Mouse (Mus musculus): ENCODE data around the gene Gstp2. TPM values are rescaled to one million over a fixed set of nuclear protein-coding genes. Genes with fewer than 3 reads are reported as not detected.

Gene Gstp2
- polyA plus RNA-seq, 1 experiment from 2014 or later = 1.4 TPM

DNA sequence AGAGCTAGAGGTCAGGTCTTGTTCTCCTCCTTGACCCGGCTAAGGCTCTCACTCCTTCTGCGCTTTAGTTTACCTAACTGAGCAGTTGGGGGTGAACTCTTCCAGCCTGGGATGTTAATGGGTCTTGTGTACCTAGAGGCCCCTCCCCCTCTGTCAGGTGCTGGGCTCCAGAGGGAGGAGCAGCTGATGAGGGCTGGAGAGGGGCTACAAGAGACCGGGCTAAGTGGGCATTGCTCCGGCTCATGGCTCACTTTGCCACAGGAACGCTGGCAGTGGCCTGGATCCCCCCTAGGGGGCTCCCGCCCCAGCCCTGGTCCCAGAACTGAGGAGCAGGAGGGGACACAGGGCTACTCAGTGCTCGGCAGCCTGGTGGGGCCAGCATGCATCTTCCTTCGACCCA lies 38.0 kb upstream of the Gstp2 start:
- WGBS = 30% methylated on average over 8 of the region's 8 CpGs
- 0 out of 2 replicates have a peak, but pooled peaks cover 7% of the 10 kb centered on the region for H3K27me3 ChIP-seq
- no peaks in the 10 kb centered on the region for H3K36me3 ChIP-seq
- H3K4me1 ChIP-seq = no peaks in the 10 kb centered on the region
- no peak overlapping the region for H3K4me2 ChIP-seq
- H3K9ac ChIP-seq = no peak overlapping the region
- no peak overlapping the region for H3K27ac ChIP-seq
- no peak for ATAC-seq (ENCODE audit: insufficient number of reproducible peaks, low FRiP score, low TSS enrichment, low read depth)
- no peak overlapping the region for H3K4me3 ChIP-seq
- no peaks in the 10 kb centered on the region for H3K9me3 ChIP-seq

DNA sequence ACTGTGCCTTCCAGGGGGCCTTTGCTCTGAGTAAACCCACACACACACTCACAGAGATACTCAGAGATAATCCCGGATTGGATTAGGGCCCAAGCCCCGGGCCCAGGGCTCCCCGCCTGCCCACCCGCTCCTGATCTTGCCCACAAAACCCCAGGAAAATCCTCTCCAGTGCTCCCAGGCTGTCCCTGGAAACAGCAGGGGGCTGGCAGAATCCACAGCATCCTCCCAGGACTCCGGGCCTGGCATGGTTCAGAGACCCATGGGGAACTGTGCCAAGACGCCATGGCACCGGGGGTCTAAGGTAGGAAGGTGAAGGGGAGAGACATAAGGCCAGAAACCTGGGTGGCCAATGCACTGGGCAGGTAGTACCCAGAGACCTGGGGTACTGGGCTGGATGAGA lies 37.5 kb upstream of the Gstp2 start:
- H3K27me3 ChIP-seq = 0 out of 2 replicates have a peak, but pooled peaks cover 7% of the 10 kb centered on the region
- 84% methylated on average over 7 of the region's 7 CpGs for WGBS
- no peaks in the 10 kb centered on the region for H3K9me3 ChIP-seq
- no peaks in the 10 kb centered on the region for H3K4me1 ChIP-seq
- no peak overlapping the region for H3K27ac ChIP-seq
- no peaks in the 10 kb centered on the region for H3K36me3 ChIP-seq
- H3K4me3 ChIP-seq = no peak overlapping the region
- no peak overlapping the region for H3K9ac ChIP-seq
- no peak overlapping the region for H3K4me2 ChIP-seq
- no peak for ATAC-seq (ENCODE audit: insufficient number of reproducible peaks, low FRiP score, low TSS enrichment, low read depth)

DNA sequence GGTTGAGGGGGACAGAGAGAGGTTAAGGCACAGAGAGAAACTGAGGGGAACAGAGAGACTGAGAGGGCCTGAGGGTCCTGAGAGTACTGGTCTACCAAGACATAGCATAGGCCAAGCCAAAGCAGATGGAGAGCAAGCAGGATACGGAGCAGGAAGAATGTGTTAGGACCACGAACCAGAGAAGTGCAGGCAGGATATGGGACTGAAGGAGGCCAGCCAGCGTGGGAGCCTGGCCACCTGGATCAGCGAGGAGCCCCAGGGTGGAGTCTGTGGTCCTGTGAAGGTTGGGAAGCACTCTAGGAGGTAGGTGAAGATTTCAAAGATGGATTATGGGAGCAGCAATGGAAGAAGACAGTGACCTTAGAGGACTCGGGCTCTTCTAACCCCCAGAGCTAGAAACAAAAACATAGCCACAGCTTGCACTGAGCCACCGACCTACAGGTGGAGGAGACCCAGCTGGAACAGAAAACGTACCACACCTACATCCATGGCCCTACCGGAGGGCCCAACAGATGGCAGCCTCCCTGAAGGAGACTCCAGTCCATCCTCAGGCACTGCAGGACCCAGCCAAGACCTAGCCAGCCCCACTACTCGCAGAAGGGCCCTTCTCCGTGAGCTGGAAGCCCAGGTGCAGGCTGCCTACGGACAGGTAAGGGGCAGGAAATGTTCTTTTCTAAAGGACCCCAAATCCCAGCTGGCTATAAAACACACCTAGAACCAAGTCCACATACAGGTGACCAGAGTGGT lies 36.6 kb upstream of the Gstp2 start:
- Histone ChIP-seq H3K4me3 (no peak overlapping the region), H3K9ac (no peak overlapping the region), H3K27me3 (0 out of 2 replicates have a peak, but pooled peaks cover 7% of the 10 kb centered on the region), H3K4me2 (no peak overlapping the region), H3K27ac (no peak overlapping the region), H3K4me1 (no peaks in the 10 kb centered on the region), H3K9me3 (no peaks in the 10 kb centered on the region), H3K36me3 (no peaks in the 10 kb centered on the region)
- WGBS = 80% methylated on average over 11 of the region's 11 CpGs
- ATAC-seq (ENCODE audit: insufficient number of reproducible peaks, low FRiP score, low TSS enrichment, low read depth) = no peak

DNA sequence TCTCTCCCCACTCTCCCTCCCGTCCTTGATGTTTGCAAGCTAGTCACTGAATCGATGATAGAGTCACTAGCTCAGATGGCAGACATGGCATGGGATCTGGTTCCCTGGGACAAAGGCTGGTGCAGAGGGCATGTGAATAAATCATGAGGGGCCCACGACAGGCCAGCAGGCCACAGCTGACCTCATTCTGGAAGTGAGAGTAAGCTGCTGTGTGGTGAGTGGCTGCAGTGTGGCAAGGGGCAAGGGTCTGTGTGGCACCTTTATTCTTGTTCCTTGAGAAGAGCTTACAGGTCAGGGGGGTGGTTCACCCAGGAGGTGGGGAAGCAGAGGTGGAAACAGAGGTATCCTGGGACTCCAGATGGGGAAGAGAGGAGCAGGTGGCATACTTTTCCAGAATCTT lies 35.6 kb upstream of the Gstp2 start, which contains the start of gene Cabp2:
Gene Cabp2, plus strand, starts transcription at position 185 of the 400 bp plus-strand sequence.
- WGBS = 65% methylated on average over 3 of the region's 3 CpGs
- Histone ChIP-seq H3K4me2 (no peak within 1 kb of the TSS), H3K9me3 (no peaks in the 10 kb centered on the region), H3K9ac (no peak within 1 kb of the TSS), H3K4me3 (no peak within 1 kb of the TSS), H3K27me3 (0 out of 2 replicates have a peak, but pooled peaks cover 7% of the 10 kb centered on the region), H3K4me1 (no peaks in the 10 kb centered on the region), H3K36me3 (no peaks in the 10 kb centered on the region), H3K27ac (no peak within 1 kb of the TSS)
- ATAC-seq (ENCODE audit: insufficient number of reproducible peaks, low FRiP score, low TSS enrichment, low read depth) = no peak

DNA sequence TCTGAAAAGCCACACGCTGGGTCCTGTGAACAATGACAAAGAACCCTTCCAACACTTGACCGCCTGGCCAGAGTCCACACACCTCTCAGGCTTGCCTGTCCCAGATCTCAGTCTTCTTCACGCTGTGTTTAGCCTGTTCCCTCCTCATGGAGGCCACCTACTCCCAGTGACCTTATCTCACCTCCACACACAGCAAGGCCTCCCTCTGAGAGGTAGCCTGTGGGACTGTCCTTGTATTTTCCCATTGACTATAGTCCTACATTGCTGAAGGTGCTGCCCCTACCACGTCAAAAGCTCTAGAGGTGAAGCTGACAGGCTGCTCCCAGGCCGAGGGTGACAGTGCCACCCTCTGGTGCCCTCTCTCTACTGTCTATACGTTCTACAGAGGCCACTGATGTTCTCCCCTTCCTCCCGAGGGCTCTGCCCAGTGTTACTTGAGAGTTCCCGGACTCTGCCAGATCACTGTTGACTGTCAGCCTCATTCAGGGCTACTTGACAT lies 34.7 kb upstream of the Gstp2 start:
- Histone ChIP-seq H3K36me3 (no peaks in the 10 kb centered on the region), H3K27ac (no peak overlapping the region), H3K4me2 (no peak overlapping the region), H3K4me1 (no peaks in the 10 kb centered on the region), H3K9me3 (no peaks in the 10 kb centered on the region), H3K4me3 (no peak overlapping the region), H3K9ac (no peak overlapping the region), H3K27me3 (0 out of 2 replicates have a peak, but pooled peaks cover 7% of the 10 kb centered on the region)
- 61% methylated on average over 8 of the region's 8 CpGs for WGBS
- ATAC-seq (ENCODE audit: insufficient number of reproducible peaks, low FRiP score, low TSS enrichment, low read depth) = no peak

DNA sequence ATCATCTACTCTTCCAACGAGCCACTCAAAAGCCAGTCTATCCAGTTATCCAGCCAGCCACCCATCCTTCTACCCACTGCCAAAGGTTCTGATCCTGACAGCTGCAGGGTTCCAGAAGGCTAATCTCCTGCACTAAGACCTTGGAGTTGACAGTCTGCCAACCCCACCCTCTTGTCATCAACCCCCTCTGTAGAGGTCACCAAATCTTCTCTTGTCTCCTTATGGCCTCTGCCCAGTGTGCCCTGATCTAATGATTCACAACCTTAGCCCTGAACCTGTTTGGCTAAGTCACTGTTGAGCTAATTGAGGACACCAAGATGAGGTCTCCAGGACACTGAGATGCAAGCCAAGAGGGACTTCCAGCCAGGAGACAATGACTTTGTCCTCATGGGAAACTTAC lies 33.8 kb upstream of the Gstp2 start:
- Histone ChIP-seq H3K4me1 (no peaks in the 10 kb centered on the region), H3K36me3 (no peaks in the 10 kb centered on the region)
- 82% methylated on average over 1 of the region's 1 CpGs for WGBS

DNA sequence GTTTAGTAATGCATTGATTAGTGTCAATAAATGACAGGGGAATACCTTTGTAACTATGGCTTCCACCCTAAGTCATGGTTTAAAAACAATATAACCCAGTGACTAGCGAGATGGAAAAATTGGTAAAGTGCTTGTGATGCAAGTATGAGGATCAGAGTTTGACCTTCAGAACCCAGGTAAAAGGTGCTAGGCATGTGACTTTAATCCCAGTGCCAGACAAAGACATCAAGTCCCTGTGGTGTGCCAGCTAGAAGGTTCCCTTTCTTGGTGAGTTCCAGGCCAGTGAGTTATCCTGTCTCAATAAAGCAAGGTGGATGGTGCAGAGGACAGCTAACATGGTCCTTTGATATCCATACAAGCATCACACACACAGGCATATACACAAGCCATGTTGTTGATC lies 29.7 kb upstream of the Gstp2 start:
- 88% methylated on average over 1 of the region's 1 CpGs for WGBS
- no peak for ATAC-seq (ENCODE audit: insufficient number of reproducible peaks, low FRiP score, low TSS enrichment, low read depth)

More for the DNA sequence above, 33.8 kb upstream of the Gstp2 start:
- ATAC-seq (ENCODE audit: insufficient number of reproducible peaks, low FRiP score, low TSS enrichment, low read depth) = no peak
- Histone ChIP-seq H3K9me3 (no peaks in the 10 kb centered on the region), H3K9ac (no peak overlapping the region), H3K27me3 (0 out of 2 replicates have a peak, but pooled peaks cover 7% of the 10 kb centered on the region), H3K4me2 (no peak overlapping the region), H3K27ac (no peak overlapping the region), H3K4me3 (no peak overlapping the region)

DNA sequence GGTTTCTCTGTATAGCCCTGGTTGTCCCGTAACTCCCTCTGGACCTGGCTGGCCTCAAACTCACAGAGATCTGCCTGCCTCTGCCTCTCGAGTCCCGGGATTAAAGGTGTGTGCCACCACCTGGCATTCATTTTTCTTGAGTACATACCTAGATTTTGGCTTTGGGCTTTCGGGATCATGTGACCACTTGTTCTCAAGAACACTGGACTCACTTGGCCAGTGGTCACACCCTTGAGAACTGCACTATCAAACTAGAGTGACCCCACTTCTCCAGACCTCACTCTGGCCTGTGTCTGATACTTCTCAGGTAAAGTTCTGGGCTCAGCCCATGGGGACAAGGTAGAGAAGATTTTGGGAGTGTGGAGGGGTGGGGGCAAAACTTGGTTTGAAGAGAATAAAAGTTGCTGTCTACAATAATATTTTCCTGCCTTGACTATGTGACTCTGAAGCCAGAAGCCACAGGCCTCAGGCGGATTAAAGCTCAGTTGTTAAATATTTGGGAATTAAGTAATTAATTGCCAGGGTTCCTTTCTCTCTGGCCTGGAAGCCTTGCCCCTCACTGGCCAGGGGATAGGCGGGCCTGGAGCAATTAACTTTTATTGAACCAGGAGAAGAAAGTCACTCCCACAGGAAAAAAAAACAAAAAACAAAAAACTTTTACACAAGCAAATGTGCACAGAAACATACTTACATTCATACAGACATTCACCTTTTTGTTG lies 27.0 kb upstream of the Gstp2 start:
- H3K27me3 ChIP-seq = no peaks in the 10 kb centered on the region
- no peak overlapping the region for H3K4me2 ChIP-seq
- no peaks in the 10 kb centered on the region for H3K9me3 ChIP-seq
- no peaks in the 10 kb centered on the region for H3K36me3 ChIP-seq
- H3K27ac ChIP-seq = no peak overlapping the region
- no peaks in the 10 kb centered on the region for H3K4me1 ChIP-seq
- no peak overlapping the region for H3K4me3 ChIP-seq
- H3K9ac ChIP-seq = no peak overlapping the region
- ATAC-seq (ENCODE audit: insufficient number of reproducible peaks, low FRiP score, low TSS enrichment, low read depth) = no peak
- 67% methylated on average over 6 of the region's 6 CpGs for WGBS

More for the DNA sequence above, 29.7 kb upstream of the Gstp2 start:
- Histone ChIP-seq H3K27me3 (no peaks in the 10 kb centered on the region), H3K36me3 (no peaks in the 10 kb centered on the region), H3K4me3 (no peak overlapping the region), H3K27ac (no peak overlapping the region), H3K9ac (no peak overlapping the region), H3K4me1 (no peaks in the 10 kb centered on the region), H3K4me2 (no peak overlapping the region), H3K9me3 (no peaks in the 10 kb centered on the region)

DNA sequence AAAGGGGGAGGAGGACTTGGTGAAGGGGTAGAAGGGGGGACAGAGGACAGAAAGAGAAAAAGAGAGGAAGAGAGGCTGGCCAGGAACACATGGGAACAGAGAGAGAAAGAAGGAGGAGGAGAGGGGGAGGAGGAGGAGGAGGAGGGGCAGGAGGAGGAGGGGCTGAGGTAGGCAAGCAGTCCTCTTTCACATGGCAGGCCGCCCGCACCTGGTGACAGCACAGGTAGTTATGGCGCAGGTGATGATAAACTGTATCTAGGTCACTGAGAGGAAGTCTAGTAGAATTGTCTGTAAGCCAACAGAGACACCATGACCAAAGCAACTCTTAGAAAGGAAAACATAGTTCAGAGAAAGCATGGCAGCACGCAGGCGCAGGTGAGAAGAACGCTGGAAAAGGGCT lies 25.6 kb upstream of the Gstp2 start:
- no peaks in the 10 kb centered on the region for H3K9me3 ChIP-seq
- no peaks in the 10 kb centered on the region for H3K36me3 ChIP-seq
- no peak overlapping the region for H3K27ac ChIP-seq
- no peaks in the 10 kb centered on the region for H3K4me1 ChIP-seq
- H3K9ac ChIP-seq = no peak overlapping the region
- H3K4me2 ChIP-seq = no peak overlapping the region
- WGBS = 90% methylated on average over 6 of the region's 6 CpGs
- no peak overlapping the region for H3K4me3 ChIP-seq
- ATAC-seq (ENCODE audit: insufficient number of reproducible peaks, low FRiP score, low TSS enrichment, low read depth) = no peak
- H3K27me3 ChIP-seq = no peaks in the 10 kb centered on the region

DNA sequence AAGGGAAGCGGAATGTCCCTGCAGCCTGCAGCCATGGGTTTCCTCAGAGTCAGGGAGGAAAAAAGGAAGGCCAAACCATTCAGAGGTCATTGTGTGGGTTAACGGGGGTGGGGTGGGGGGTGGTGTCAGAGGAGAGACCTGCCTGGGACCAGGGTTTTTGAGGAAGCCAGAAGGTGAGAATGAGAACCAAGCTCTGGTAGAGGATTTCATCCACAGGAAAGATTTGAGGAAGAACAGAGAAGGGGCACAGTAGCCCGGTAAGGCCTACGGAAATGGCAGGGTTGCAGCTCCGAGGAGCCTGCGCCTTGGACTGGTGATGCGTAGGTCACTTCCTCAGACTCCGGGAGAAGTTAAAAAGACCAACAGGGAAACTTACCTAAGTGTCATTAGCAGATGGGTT lies 24.9 kb upstream of the Gstp2 start:
- Histone ChIP-seq H3K9me3 (no peaks in the 10 kb centered on the region), H3K27me3 (no peaks in the 10 kb centered on the region), H3K4me3 (no peak overlapping the region), H3K4me1 (no peaks in the 10 kb centered on the region), H3K27ac (no peak overlapping the region), H3K36me3 (no peaks in the 10 kb centered on the region), H3K9ac (no peak overlapping the region), H3K4me2 (no peak overlapping the region)
- no peak for ATAC-seq (ENCODE audit: insufficient number of reproducible peaks, low FRiP score, low TSS enrichment, low read depth)
- WGBS = 81% methylated on average over 8 of the region's 8 CpGs

DNA sequence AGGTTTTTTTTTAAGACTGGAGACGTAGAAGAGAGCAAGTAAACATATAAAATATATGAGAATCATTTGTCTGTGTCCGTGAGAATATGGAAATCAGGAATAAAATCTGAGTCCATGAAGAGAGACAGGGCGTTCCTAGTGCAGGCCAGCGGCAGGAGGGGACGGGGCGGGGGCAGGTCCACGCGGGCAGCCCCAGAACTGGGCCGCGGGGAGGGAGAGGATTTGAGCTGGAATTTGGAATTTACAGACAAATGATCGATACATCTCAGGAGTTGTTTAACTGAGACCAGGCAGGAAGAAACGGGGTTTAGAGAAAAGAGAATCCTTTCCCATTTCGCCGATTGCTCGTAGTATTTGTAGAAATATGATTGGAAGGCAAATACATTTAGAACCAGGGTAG lies 24.5 kb upstream of the Gstp2 start:
- Histone ChIP-seq H3K4me2 (no peak overlapping the region), H3K4me1 (no peaks in the 10 kb centered on the region), H3K9ac (no peak overlapping the region), H3K36me3 (no peaks in the 10 kb centered on the region), H3K27me3 (no peaks in the 10 kb centered on the region), H3K27ac (no peak overlapping the region), H3K9me3 (no peaks in the 10 kb centered on the region), H3K4me3 (no peak overlapping the region)
- 76% methylated on average over 15 of the region's 15 CpGs for WGBS
- ATAC-seq (ENCODE audit: insufficient number of reproducible peaks, low FRiP score, low TSS enrichment, low read depth) = no peak

DNA sequence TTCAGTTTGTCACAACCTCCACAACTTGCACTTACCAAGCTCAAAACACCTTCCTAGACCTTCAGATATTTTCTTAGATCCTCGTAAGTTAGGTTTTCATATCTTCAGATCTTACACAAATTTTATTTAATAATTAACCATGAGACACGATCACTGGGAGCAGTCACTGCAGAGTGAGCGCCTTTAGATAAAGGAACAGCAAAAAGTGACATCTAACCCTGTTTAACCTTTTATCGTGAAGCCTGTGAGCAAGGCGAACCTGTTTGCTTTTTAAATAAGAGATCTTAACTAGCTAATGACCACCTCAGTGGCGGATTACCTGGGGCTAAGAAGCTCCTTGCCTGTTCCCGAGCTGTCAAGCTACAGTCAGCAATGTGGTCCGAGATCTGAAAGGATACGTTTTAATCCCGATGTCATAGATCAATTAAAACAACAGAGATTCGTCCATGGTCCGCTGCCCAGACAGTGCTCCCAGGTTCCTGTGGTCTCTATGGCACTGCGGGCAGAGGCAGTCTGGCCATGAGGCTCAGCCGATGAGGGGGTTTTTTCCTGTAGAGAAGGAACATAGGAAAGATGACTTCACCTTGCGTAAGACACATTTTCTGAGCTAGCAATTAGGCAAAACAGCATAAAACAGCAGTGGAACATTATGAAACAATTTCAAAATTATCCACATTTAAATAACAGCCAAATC lies 23.0 kb upstream of the Gstp2 start:
- no peak overlapping the region for H3K4me2 ChIP-seq
- H3K36me3 ChIP-seq = no peaks in the 10 kb centered on the region
- H3K9me3 ChIP-seq = no peaks in the 10 kb centered on the region
- H3K4me3 ChIP-seq = no peak overlapping the region
- no peaks in the 10 kb centered on the region for H3K4me1 ChIP-seq
- 72% methylated on average over 15 of the region's 15 CpGs for WGBS
- H3K27ac ChIP-seq = no peak overlapping the region
- no peaks in the 10 kb centered on the region for H3K27me3 ChIP-seq
- ATAC-seq (ENCODE audit: insufficient number of reproducible peaks, low FRiP score, low TSS enrichment, low read depth) = no peak
- H3K9ac ChIP-seq = no peak overlapping the region

Measured in limb, embryonic 15.5 days (tissue).